Mouse (Mus musculus) right cerebral cortex, postnatal 4 days (tissue): ENCODE results near the gene Gm49403.
A peak's percentile ranks its signal among the peaks of the same experiment; 100 is the strongest.
"Not testable (repeated sequence)": the region's sequence is repeated elsewhere in the genome, so short reads cannot be mapped to it uniquely, and the experiment has no call there.

Experiments
- DNase-seq: peaks from one replicate; pipeline ENCODE4 v3.0.0-alpha.2; 2022

Gm49403 gene

DNA sequence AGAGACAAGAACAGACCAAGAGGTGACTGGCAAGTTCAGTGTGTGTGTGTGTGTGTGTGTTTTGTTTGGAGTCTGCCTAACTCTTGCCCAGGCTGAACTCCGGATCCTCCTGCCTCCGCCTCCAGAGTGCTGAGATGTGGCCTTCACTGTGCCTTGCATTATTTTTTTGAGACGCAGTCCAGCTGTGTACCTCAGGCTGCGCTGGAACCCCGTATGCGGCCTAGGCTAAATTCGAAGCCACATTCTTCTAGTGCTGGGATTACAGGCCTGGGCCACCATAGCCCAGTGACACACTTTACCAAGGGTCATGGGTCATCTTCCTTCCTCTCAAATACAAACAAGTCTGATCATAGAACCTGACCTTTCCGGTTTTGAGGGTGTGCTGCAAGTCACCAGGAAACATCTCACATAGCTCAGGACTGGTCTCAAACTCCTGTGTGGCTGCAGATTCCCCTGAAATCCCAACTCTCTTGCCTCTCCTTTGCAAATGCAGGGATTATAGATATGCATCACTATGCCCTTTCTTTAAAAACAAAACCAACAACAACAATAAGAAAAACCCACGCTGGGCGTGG, 11.4 kb upstream of the Gm49403 start:
- DNase-seq = no peak

DNA sequence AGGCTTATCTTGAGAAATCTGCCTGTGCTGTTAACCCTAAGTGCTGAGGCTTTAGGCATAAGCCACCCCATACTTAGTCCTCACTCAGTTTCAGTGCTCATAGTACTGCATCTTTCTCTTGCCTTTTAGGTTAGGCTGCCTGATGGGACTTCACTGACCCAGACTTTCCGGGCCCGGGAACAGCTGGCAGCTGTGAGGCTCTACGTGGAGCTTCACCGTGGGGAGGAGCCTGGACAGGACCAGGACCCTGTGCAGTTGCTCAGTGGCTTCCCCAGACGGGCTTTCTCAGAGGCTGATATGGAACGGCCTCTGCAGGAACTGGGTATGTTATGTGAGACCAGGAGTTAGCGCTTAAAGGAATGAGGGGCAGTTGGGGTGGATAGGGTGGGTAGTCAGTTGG, 8.7 kb upstream of the Gm49403 start:
- no peak for DNase-seq

DNA sequence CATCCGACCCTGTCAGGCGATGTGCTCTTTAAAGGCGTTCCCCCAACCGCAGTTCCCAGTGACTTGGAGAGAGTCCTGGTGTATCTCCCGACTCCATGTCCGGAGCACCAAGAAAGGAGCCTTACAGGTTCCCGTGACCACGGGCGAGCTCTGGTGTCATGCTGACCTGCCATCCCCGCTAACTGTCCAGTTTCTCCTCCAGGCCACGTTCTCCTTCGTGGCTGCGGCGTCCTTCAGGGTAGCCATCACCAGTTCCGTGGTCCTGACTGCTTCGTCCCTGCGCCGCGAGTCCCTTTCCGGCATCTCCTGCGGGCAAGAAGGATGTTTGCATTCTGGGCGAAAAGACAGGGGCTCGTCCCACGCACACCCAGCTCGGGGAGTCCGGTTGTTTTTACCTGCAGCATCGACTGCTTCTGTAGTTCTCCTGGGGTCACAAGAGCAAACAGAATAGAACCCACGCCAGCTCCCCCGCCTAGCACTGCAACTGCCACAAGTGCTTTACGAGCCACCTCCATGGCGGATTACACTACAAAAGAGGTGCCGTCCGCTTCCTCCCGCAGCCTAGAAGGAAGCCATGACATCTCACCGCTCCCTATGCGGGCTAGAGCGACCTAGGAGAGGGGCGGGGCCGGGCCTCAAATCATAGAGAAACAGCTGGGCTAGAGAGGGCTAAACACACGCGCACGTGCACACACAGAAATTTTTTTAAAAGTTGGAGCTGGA, 3.3 kb upstream of the Gm49403 start, which contains the start of gene Uqcc3:
Uqcc3 (minus strand) TSS at position 613 of the 723 bp plus-strand sequence.
- DNase-seq = peak; percentile 81

DNA sequence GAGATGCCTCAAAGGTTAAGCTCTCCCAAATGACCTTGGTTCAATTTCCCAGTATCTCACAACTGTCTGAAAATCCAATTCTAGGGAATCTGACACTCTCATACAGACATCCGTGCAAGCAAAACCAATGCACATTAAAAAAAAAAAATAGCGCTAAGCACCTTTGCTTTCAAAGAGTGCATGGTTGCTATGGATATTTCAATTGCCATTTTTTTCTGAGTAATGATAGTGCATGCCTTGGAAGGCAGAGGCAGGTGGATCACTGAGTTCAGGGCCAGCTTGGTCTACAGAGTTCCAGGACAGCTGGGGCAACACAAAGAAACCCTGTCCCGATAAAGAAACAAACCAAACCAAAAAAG, 2.7 kb upstream of the Gm49403 start:
- no peak for DNase-seq

DNA sequence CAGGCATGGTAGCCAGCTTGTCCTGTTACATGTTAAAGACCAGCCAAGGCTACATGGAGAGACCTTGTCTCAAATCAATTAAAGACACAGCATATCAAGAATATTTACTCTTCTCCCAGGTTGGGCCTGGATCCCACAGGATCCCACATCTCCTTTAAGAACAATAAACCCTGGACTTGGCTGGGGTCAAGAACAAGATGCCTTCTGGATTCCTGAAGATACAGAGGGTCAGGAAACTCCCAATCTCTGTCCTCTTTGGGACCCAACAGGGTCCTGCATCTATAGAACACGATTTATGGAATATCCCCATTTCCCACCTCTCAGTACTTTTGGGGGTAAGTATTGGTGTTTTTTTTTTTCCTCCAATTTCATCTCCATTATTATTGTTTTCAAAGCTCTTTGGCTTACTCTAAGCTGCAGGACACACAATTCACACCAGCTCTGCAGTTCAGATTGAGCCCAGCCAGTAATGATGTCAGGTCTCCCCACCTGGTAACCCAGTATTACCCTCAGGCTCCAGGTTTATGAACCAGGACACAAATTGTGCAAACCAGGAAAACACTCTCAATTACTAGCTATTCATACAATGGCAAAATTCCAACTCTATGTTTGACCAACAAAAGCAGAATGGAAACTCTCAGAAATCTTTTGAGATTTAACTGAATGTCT, 3.3 kb downstream of the Gm49403 start:
- DNase-seq = no peak

DNA sequence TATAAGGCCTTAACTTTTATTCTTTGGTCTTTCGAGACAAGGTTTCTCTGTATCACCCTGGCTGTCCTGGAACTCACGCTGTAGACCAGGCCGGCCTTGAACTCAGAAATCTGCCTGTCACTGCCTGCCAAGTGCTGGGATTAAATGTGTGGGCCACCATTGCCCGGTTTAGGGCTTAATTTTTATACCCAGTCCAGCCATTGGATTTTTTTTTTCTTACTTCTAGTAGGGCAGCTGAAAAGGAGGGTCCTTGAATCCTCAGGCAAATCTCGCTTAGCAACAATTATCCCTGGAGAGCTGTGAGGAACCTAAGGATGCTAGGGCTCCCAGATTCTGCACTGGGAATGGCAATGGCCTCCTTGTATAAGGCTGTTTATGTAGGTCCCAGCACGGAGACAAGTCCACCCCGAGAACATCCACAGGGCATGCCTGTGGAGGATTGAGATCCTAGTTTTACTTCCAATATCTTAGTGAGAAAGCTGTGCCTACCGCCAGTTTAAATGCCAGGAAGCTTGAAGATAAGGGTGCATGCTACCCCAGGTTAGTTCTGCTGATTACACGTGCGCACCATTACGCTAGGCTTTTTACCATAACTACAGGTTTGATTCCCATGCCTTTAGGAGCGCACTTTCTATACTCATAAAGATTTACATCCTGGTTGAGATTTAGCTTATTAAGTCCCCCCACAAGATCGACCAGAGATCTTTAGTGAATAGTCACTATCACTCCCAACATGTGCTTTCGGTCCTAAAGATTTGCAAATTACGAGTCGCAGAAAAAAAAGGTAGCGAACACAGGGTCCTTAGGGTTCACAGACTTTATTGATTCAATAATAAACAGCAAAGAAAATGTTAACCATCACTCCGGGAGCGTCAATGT, 4.1 kb downstream of the Gm49403 start:
- DNase-seq = no peak

DNA sequence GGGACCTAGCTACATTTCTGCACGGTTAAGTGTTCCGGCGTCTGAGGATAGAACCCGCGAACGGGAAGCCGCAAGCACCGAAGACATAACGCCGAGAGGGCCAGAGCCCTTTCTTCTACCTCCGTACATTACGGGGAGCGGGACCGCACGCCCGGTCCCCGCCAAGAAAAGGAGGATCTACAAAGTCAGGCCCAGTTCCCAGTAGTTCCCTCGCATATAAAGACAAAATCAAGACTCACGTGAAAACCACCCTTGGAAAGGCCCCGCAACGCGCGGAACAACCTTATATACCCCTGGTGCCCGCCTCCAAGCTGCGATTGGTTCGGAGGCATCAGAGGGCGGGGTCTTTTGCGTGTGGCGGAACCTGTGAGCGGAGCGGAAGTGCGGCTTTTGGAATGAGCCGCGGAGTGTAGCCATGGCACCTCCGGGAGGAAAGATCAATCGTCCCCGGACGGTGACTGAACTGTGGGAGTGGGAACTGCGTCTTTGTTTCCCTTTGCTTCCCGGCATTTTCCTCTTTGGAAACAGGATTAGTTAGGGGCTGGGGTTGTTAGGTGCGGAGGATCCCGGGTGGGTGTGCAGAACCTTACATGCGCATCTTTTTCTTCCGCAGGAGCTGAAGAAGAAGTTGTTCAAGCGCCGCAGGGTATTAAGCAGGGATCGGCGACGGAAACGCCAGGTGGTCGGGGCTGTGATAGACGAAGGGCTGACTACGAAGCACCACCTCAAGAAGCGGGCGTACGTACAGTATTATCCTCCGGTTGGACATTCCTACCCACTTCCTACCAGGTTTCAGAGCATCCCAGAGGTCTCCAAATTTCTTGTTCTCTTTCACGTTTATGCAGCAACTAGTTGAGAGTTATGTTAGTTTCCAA, 5.0 kb downstream of the Gm49403 start, which contains the start of the genes 1810009A15Rik and Gm49416:
1810009A15Rik (plus strand) TSS at position 343 of the 875 bp plus-strand sequence.
Gm49416 (plus strand) TSS at position 416 of the 875 bp plus-strand sequence.
- peak; percentile 93 for DNase-seq

DNA sequence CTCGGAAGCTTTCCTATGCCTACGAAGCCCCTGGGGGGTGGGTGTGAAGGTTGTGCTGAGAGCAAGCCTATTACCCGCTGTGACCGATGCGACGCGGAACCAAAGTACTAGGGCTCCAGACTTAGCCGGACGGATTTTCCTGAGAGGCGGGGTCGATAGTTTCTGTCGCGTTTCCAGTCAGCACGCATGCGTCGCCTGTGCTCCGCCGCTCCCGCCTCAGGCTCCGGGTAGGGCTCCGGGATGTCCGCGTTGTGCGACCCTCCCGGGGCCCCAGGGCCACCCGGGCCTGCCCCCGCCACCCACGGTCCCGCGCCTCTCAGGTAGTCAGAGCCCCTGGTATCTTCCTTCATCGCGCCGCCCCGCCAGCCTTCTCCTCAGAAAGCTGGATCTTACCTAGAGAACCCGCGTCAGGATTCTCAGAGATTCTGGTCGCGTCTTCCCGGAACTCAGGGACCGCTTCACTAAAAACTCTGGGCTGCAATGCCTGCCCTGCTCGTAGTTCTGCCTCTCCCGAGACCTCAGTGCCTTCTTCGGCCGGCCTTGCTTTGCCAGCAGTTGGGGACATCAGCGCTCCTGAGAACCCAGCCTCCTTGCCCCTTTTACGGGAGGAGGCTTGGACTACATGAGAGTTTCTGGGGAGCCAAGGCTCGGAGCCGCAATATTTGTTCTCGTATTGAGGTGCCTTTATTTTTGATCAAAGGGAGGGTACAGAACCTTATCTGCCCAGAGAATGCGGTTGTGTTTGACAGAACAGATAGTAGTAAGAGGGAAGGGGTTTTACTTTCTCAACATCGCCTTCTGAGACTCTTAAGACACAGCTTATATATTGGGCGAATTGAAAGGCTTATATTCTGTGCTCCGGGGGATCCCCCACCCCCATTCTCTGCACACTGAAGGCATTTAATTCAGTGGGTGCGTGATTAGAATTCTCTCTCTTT, 9.4 kb downstream of the Gm49403 start, which contains the start of gene Ints5:
Ints5 (plus strand) TSS at position 177 of the 938 bp plus-strand sequence.
- peak; percentile 82 for DNase-seq

DNA sequence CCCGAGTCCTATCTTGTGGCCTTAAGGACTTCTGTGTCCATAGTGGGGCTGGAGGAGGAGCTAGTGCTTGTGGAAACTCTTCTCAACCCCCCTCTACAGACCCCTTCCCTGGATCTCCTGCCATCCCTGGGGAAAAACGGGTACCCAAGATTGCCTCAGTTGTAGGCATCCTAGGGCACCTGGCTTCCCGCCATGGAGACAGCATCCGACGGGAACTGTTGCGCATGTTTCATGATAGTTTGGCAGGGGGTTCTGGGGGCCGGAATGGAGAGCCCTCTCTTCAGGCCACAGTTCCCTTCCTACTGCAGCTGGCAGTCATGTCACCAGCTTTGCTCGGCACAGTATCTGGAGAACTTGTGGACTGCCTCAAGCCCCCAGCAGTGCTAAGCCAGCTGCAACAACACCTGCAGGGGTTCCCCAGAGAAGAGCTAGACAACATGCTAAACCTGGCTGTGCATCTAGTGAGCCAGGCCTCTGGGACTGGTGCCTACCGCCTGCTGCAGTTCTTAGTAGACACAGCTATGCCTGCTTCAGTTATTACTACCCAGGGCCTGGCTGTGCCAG, 11.7 kb downstream of the Gm49403 start:
- DNase-seq = no peak

DNA sequence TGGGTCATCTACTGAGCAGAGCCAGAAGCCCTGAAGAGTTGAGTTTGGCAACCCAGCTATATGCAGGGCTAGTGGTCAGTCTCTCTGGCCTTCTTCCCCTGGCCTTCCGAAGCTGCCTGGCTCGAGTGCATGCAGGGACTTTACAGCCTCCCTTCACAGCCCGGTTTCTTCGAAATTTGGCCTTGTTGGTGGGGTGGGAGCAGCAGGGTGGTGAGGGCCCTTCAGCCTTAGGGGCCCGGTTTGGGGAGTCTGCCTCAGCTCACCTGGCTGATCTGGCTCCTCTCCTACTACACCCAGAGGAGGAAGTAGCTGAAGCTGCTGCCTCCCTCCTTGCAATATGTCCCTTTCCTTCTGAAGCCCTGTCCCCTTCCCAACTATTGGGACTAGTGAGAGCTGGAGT, 12.5 kb downstream of the Gm49403 start:
- not testable (repeated sequence) for DNase-seq

DNA sequence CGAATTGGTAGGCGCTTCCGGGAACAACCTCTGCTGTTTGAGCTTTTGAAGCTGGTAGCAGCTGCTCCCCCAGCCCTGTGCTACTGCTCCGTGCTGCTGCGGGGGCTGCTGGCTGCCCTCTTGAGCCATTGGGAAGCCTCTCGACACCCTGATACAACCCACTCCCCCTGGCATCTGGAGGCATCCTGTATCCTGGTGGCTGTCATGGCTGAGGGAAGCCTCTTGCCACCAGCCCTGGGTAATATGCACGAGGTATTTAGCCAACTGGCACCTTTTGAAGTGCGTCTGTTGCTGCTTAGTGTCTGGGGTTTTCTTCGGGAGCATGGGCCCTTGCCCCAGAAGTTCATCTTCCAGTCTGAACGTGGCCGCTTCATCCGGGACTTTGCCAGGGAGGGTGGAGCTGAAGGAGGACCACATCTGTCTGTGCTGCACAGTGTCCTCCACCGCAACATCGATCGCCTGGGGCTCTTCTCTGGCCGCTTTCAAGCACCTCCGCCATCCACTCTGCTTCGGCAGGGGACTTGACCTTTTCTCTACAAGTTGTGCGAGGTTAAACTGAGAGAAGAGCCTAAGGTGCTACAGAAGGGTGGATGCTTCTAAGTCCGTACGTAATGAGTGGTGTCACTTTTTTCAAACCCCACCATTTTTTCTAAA, 13.6 kb downstream of the Gm49403 start:
- DNase-seq = peak; percentile 44

DNA sequence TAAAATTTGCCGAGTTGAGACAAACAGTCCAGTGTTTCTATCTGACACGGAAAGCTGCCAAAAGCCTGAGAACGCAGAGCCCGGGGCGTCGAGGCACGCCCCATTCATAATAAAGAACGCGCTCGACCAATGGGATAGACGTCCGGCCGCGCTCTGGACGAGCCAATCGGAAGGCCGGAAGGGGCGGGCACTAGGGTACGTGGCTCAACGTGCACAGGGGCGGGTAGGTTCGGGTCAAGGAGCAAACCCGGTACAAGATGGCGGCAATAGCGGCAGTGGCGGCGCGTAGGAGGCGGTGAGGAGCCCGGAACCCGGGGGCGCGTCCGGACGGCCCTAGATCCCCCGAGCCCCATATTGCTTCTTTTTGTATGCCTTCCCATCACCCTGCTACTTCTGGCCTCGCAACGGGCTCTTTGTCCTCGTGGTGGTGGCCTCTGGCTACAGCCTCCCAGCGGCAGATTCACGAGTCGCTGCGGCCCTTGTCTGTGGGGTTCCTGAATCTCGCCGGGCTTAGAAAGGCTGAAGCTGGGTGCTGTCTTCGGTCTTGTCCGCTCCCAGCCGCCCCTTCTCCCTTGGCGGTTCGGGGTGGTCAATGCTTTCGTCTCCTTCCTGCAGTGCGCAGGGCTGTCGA, 14.2 kb downstream of the Gm49403 start, which contains the start of gene Ganab:
Ganab (plus strand) TSS at position 207 of the 631 bp plus-strand sequence.
- peak; percentile 92 for DNase-seq

DNA sequence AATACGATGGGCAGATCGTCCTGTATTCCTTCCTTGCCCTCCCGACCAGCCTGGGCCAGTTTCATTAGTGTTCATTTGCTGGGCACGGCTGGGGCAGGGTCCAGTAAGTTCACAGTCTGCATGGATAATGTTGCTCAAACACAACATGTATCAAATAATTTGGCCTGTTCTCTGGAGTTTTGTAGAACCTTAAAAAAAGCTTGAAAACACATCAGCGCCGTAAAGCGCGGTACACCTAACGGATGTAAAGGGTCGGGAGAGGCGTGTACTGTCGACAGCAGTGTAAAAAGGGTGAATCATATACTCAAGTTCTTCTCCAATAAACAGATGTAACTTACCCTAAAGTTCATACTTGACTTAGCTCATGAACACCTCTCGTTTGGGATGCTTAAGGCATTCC, 14.8 kb downstream of the Gm49403 start:
- no peak for DNase-seq

DNA sequence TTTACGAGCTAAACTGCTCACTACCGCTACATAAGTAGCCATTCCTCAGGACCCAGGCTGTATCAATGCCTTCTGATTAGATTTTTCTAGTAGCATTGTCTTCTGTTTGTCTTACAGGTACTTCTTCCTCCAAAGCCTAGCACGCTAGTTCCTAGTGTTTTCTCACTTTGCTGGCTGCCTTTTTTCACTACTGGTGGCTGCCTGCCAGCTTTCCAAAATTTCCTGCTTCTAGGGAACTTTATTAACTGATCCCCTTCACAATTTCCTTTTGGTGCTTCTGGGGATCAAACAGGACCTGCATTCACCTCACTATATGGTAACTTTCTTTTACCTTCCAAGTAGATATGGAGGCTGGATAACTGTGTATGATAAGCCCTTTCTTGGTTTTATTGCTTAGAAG, 15.3 kb downstream of the Gm49403 start:
- no peak for DNase-seq

DNA sequence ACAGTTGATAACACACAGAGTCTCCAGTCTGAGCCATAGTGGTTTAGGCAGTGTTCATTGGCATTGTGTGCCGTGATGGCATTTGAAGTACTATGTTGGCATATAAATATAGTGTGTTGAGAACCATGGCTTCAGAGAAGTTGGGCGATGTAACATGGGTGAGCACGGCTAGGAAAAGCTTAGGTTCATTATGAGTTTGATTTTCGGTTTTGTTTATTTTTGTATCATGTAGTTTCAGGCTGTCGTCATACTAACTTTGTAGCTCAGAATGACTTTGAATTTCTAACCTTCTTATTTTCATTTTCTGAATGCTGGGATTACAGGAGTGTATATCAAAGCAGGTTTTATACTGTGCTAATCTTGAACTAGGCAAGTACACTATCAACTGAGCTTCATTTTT, 19.7 kb downstream of the Gm49403 start:
- no peak for DNase-seq

DNA sequence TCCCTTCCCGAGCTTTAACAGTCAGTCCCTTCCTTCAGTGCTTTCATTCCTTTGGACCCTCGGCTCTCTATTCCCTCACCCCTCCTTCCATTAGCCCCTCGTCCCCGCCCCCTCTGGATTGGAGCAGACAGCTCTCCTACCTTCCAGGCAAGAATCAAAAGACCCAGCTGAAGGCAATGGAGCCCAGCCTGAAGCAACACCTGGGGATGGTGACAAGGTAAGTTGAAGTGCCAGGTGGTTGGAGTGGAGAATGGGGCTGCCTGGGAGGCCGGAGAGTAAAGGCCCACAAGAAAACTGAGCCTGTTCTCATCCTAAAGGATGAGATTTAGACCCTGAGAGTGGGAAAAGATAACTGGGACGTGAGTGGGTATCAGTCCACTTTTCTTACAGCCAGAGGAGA, 24.8 kb downstream of the Gm49403 start:
- no peak for DNase-seq

DNA sequence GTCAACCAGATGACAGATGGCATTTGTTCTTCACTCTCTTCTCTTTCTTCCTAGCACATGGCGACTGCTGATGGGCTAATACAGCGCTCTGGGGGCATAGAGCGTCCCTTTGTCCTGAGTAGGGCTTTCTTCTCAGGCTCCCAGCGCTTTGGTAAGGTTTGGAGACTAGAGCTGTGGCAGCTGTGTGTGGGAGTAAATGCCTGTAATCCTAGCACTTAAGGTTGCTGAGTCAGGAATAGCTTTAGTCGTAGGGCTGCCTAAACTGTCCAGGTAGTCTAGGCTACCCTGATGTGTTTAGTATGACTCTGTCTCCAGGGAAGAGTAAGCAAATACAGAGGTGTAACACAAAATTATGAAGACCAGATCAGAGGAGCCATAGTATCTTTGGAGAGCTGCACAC, 28.1 kb downstream of the Gm49403 start:
- no peak for DNase-seq

DNA sequence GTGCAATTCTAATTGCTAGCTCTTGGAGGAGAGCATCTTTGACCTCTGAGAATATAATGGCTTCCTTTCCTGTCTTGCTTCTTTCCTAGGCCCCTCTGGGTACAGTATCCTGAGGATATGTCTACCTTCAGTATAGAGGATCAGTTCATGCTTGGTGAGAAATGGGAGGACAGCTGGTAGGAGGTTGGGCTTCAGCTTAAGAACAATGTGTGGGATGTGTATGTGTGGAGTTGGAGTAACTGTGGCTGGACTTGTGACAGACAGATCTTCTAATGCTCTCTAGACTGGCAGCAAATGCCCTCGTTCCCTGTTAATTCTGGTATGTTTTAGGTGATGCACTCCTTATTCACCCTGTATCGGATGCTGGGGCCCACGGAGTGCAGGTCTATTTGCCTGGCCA, 30.5 kb downstream of the Gm49403 start:
- DNase-seq = no peak

DNA sequence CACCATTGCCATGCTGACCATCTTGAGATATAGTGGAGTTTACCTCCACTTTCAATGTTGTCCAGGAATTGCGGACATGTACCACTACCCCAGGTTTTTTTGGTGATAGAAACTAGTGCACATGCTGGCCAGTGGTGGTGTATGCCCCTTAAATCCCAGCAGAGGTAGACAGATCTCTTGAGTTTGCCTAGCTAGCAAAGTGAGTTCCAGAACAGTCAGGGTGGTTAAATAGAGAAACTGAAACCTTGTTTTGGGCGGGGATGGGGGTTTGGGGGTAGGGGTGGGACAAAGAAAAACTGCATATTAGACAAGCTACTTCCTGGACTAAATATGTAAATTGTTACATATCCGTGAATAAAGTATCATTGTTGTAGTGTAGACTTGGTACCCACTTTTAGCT, 35.3 kb downstream of the Gm49403 start:
- no peak for DNase-seq
